Mouse (Mus musculus): ENCODE results near the gene Gm4312.
"Not testable (repeated sequence)": the region's sequence is repeated elsewhere in the genome, so short reads cannot be mapped to it uniquely, and the experiment has no call there.

Gm4312 gene

GRCm38 (mm10) chr10:100382460-100382859, at the start of gene Gm4312:
Gene Gm4312 (minus strand): TSS chr10:100382560.
- DNase-seq (ENCODE audit: low spot score in 2 of 2): not testable (repeated sequence)

DNA sequence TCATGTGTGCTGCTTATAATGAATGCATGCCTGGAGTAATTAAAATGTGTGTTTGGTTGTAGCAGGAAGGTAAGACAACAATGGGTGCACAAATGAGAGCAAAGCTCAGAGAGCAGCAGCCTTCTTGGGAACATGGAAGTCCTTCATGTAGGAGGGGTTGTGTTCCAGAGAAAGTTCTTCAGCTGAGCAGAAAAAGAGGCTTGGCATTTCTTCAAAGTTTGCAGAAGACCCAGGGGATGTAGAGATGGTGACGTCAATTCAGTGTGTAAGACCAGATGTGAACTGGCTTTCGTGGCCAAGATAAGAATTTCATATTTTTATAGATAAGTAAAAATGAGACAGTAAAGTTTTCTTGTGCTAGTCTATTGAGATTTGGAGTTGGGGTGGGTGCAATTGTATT, 45.2 kb upstream of the Gm4312 start:
- peak; percentile 35 to 38 for DNase-seq (ENCODE audit: low spot score in 2 of 2)

DNA sequence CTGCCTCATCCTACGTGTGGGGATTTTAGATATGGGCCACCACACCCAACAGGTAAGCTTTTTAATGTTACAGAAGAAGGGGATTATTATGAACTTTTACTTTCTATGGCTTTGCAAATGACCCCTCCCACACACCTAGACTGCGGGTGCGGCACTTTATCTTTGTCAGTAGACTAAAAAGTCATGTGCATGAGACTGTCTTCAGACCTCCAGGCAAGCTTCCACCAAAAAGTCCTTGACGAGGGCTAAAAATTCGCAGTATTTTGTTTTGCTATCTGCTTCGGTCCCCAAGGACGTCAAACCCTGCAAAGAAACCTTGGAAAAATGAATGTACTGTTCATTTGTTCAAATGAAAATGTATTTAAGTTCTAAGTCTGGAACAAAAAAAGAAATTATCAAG, 33.2 kb upstream of the Gm4312 start:
- DNase-seq (ENCODE audit: low spot score in 2 of 2): no peak

DNA sequence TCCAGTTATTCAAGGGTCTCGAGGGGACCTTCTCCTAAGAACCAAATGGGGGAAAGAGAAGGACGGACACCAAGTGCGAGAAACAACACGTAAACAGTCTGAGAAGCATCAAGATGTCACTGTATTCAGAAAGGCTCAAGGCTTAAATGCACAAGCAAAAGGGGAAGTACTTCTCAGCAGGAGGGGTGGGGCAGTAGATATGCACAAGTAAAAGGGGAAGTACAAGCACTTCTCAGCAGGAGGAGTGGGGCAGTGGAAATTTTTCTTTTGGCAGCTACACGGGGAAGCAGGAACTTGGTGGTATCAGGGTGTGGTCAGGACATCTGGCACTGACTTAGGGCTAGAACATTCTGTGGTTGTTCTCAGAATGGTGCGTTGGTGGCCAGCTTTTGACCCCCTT, 19.9 kb upstream of the Gm4312 start:
- DNase-seq (ENCODE audit: low spot score in 2 of 2): not testable (repeated sequence)

DNA sequence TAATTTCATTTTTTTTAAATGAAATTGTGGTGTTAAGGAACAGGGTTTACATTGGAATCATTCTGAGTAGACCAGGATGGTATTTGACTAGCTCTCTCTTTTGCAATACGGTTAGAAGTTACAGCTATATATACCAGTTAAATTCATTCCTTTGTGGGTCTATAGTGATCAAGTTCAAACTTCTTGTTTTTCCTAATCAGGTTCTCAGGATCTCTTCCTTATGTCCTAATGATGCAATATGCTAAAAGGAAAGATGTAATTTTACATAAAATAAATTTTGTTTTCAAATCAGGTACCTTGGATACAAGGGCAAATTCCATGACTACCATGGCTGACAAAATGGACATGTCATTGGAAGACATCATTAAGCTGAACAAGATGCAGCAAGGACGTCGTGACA, 21.3 kb downstream of the Gm4312 start, which contains the start of gene Gm4307:
Gm4307 (plus strand) TSS at position 301 of the 400 bp plus-strand sequence.
- DNase-seq (ENCODE audit: low spot score in 2 of 2): not testable (repeated sequence)

GRCm38 (mm10) chr10:100356841-100357240, 25.5 kb downstream of the Gm4312 start:
- peak in 1 of 2 experiments; percentile 1 for DNase-seq (ENCODE audit: low spot score in 2 of 2)

GRCm38 (mm10) chr10:100350793-100351192, 31.6 kb downstream of the Gm4312 start, which contains the start of gene Gm4305:
Gene Gm4305 (plus strand): TSS chr10:100351093.
- DNase-seq (ENCODE audit: low spot score in 2 of 2): not testable (repeated sequence)

DNA sequence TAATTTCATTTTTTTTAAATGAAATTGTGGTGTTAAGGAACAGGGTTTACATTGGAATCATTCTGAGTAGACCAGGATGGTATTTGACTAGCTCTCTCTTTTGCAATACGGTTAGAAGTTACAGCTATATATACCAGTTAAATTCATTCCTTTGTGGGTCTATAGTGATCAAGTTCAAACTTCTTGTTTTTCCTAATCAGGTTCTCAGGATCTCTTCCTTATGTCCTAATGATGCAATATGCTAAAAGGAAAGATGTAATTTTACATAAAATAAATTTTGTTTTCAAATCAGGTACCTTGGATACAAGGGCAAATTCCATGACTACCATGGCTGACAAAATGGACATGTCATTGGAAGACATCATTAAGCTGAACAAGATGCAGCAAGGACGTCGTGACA, 36.7 kb downstream of the Gm4312 start, which contains the start of gene Gm4303:
Gm4303 (plus strand) TSS at position 301 of the 400 bp plus-strand sequence.
- not testable (repeated sequence) for DNase-seq (ENCODE audit: low spot score in 2 of 2)

DNA sequence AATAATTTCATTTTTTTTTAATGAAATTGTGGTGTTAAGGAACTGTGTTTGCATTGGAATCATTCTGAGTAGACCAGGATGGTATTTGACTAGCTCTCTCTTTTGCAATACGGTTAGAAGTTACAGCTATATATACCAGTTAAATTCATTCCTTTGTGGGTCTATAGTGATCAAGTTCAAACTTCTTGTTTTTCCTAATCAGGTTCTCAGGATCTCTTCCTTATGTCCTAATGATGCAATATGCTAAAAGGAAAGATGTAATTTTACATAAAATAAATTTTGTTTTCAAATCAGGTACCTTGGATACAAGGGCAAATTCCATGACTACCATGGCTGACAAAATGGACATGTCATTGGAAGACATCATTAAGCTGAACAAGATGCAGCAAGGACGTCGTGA, 41.8 kb downstream of the Gm4312 start, which contains the start of gene Gm4302:
Gm4302 (plus strand) TSS at position 301 of the 400 bp plus-strand sequence.
- not testable (repeated sequence) for DNase-seq (ENCODE audit: low spot score in 2 of 2)

DNA sequence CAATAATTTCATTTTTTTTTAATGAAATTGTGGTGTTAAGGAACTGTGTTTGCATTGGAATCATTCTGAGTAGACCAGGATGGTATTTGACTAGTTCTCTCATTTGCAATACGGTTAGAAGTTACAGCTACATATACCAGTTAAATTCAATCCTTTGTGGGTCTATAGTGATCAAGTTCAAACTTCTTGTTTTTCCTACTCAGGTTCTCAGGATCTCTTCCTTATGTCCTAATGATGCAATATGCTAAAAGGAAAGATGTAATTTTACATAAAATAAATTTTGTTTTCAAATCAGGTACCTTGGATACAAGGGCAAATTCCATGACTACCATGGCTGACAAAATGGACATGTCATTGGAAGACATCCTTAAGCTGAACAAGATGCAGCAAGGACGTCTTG, 47.0 kb downstream of the Gm4312 start, which contains the start of gene Gm4301:
Gm4301 (plus strand) TSS at position 301 of the 400 bp plus-strand sequence.
- DNase-seq (ENCODE audit: low spot score in 2 of 2): not testable (repeated sequence)

Measured in heart, adult 9 months (tissue).